Mouse (Mus musculus): ENCODE measurements around the gene Dhx38. TPM values are rescaled to one million over a fixed set of nuclear protein-coding genes. Genes with fewer than 3 reads are reported as not detected.

Dhx38 gene
- polyA plus RNA-seq, 1 experiment = 32.5 TPM

DNA sequence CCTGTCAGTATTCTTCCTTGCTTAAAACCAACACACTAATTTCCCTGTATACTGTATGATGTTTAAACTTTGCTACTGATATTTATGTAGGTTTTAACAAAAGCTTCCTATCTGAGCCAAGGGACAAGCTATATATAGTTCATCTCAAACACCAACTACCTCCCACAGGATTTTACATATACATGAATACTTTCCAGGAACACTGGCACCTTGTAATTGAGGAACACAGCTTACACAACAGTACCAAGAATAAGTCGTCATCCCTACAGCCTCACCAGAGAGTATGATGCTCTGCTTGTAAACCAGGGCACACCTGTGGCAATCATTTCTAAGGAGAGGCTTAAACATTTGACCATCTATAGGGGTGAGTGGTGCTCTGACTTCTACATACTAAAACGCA lies 41.1 kb upstream of the Dhx38 start:
- Histone ChIP-seq H3K36me3 (ENCODE audit: control insufficient read depth, insufficient read depth, low read length, poor library complexity, severe bottlenecking) (peaks cover 34% of the 10 kb centered on the region), H3K27ac (ENCODE audit: insufficient read depth, low read length) (no peak overlapping the region), H3K9ac (ENCODE audit: low read depth, poor library complexity, severe bottlenecking) (no peak overlapping the region), H3K27me3 (ENCODE audit: control insufficient read depth, insufficient read depth, low read length, poor library complexity, severe bottlenecking) (no peaks in the 10 kb centered on the region), H3K4me1 (ENCODE audit: control insufficient read depth, insufficient read depth, low read length) (no peaks in the 10 kb centered on the region), H3K9me3 (replicated peaks; ENCODE audit: control insufficient read depth, insufficient read depth, low read length, poor library complexity, severe bottlenecking) (no peaks in the 10 kb centered on the region), H3K4me3 (ENCODE audit: low read depth, low read length) (no peak overlapping the region)
- TF ChIP-seq EP300 (IDR thresholded peaks at IDR 0.05; ENCODE audit: insufficient read depth, low read depth, low read length) = no peak
- TF ChIP-seq CTCF (IDR thresholded peaks at IDR 0.05; ENCODE audit: low read depth, low read length) = no peak
- no peak for TF ChIP-seq POLR2A (IDR thresholded peaks at IDR 0.05; ENCODE audit: insufficient read depth, low read length)

- peaks cover 37% of the 10 kb centered on the region for H3K36me3 ChIP-seq (ENCODE audit: control insufficient read depth, insufficient read depth, low read length, poor library complexity, severe bottlenecking)
- H3K4me1 ChIP-seq (ENCODE audit: control insufficient read depth, insufficient read depth, low read length) = no peaks in the 10 kb centered on the region
- no peak overlapping the region for H3K9ac ChIP-seq (ENCODE audit: low read depth, poor library complexity, severe bottlenecking)
- no peaks in the 10 kb centered on the region for H3K9me3 ChIP-seq (replicated peaks; ENCODE audit: control insufficient read depth, insufficient read depth, low read length, poor library complexity, severe bottlenecking)
- H3K4me3 ChIP-seq (ENCODE audit: low read depth, low read length) = no peak overlapping the region
- no peak overlapping the region for H3K27ac ChIP-seq (ENCODE audit: insufficient read depth, low read length)
- H3K27me3 ChIP-seq (ENCODE audit: control insufficient read depth, insufficient read depth, low read length, poor library complexity, severe bottlenecking) = no peaks in the 10 kb centered on the region
- TF ChIP-seq EP300 (IDR thresholded peaks at IDR 0.05; ENCODE audit: insufficient read depth, low read depth, low read length) (no peak), CTCF (IDR thresholded peaks at IDR 0.05; ENCODE audit: low read depth, low read length) (peak; percentile 96), POLR2A (IDR thresholded peaks at IDR 0.05; ENCODE audit: insufficient read depth, low read length) (no peak)
Observed at GRCm38 (mm10) chr8:109595854-109596253, 30.2 kb upstream of the Dhx38 start.

DNA sequence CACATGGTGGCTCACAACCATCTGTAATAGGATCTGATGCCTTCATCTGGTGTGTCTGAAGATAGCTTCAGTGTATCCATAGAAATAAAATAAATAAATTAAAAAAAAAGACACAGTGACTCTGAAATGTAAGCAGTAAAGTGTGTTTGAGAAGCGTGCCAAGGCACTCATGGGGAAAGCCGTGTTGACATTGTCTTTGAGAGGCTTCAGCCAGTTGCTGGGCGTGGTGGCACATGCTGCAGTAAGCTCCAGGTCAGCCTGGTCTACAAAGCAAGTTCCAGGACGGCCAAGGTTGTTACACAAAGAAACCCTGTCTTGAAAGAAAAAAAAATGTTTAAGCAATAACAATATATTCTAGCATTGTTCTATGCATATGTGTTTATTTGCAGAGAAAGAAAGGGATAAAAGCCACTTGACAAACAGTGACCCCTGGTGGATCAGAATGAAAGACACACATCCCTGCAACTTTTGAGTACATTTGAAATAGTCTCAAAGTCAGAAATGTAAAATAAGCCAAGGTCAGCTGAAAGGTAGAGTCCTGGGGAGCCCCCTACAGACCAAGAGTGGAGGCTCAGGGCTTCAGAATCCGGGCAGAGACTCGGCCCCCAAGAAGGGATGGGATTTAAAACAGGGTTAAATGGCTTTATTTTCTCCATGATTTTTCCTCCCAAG lies 27.6 kb upstream of the Dhx38 start:
- TF ChIP-seq POLR2A (IDR thresholded peaks at IDR 0.05; ENCODE audit: insufficient read depth, low read length) (no peak), EP300 (IDR thresholded peaks at IDR 0.05; ENCODE audit: insufficient read depth, low read depth, low read length) (no peak), CTCF (IDR thresholded peaks at IDR 0.05; ENCODE audit: low read depth, low read length) (peak; percentile 15)
- Histone ChIP-seq H3K27me3 (ENCODE audit: control insufficient read depth, insufficient read depth, low read length, poor library complexity, severe bottlenecking) (no peaks in the 10 kb centered on the region), H3K4me1 (ENCODE audit: control insufficient read depth, insufficient read depth, low read length) (no peaks in the 10 kb centered on the region), H3K9ac (ENCODE audit: low read depth, poor library complexity, severe bottlenecking) (no peak overlapping the region), H3K9me3 (replicated peaks; ENCODE audit: control insufficient read depth, insufficient read depth, low read length, poor library complexity, severe bottlenecking) (no peaks in the 10 kb centered on the region), H3K4me3 (ENCODE audit: low read depth, low read length) (no peak overlapping the region), H3K36me3 (ENCODE audit: control insufficient read depth, insufficient read depth, low read length, poor library complexity, severe bottlenecking) (peaks cover 29% of the 10 kb centered on the region), H3K27ac (ENCODE audit: insufficient read depth, low read length) (no peak overlapping the region)

- H3K36me3 ChIP-seq (ENCODE audit: control insufficient read depth, insufficient read depth, low read length, poor library complexity, severe bottlenecking) = peaks cover 29% of the 10 kb centered on the region
- H3K9me3 ChIP-seq (replicated peaks; ENCODE audit: control insufficient read depth, insufficient read depth, low read length, poor library complexity, severe bottlenecking) = no peaks in the 10 kb centered on the region
- H3K9ac ChIP-seq (ENCODE audit: low read depth, poor library complexity, severe bottlenecking) = no peak overlapping the region
- H3K27ac ChIP-seq (ENCODE audit: insufficient read depth, low read length) = no peak overlapping the region
- no peaks in the 10 kb centered on the region for H3K27me3 ChIP-seq (ENCODE audit: control insufficient read depth, insufficient read depth, low read length, poor library complexity, severe bottlenecking)
- no peaks in the 10 kb centered on the region for H3K4me1 ChIP-seq (ENCODE audit: control insufficient read depth, insufficient read depth, low read length)
- H3K4me3 ChIP-seq (ENCODE audit: low read depth, low read length) = no peak overlapping the region
- TF ChIP-seq CTCF (IDR thresholded peaks at IDR 0.05; ENCODE audit: low read depth, low read length) (no peak), POLR2A (IDR thresholded peaks at IDR 0.05; ENCODE audit: insufficient read depth, low read length) (no peak)
Observed at GRCm38 (mm10) chr8:109592164-109592563, 26.5 kb upstream of the Dhx38 start.

GRCm38 (mm10) chr8:109591367-109591766 lies 25.7 kb upstream of the Dhx38 start:
- TF ChIP-seq EP300 (IDR thresholded peaks at IDR 0.05; ENCODE audit: insufficient read depth, low read depth, low read length) (no peak), CTCF (IDR thresholded peaks at IDR 0.05; ENCODE audit: low read depth, low read length) (no peak), POLR2A (IDR thresholded peaks at IDR 0.05; ENCODE audit: insufficient read depth, low read length) (no peak)
- no peak overlapping the region for H3K27ac ChIP-seq (ENCODE audit: insufficient read depth, low read length)
- H3K36me3 ChIP-seq (ENCODE audit: control insufficient read depth, insufficient read depth, low read length, poor library complexity, severe bottlenecking) = peaks cover 27% of the 10 kb centered on the region
- no peaks in the 10 kb centered on the region for H3K4me1 ChIP-seq (ENCODE audit: control insufficient read depth, insufficient read depth, low read length)
- no peaks in the 10 kb centered on the region for H3K9me3 ChIP-seq (replicated peaks; ENCODE audit: control insufficient read depth, insufficient read depth, low read length, poor library complexity, severe bottlenecking)
- H3K9ac ChIP-seq (ENCODE audit: low read depth, poor library complexity, severe bottlenecking) = no peak overlapping the region
- H3K27me3 ChIP-seq (ENCODE audit: control insufficient read depth, insufficient read depth, low read length, poor library complexity, severe bottlenecking) = no peaks in the 10 kb centered on the region
- no peak overlapping the region for H3K4me3 ChIP-seq (ENCODE audit: low read depth, low read length)

DNA sequence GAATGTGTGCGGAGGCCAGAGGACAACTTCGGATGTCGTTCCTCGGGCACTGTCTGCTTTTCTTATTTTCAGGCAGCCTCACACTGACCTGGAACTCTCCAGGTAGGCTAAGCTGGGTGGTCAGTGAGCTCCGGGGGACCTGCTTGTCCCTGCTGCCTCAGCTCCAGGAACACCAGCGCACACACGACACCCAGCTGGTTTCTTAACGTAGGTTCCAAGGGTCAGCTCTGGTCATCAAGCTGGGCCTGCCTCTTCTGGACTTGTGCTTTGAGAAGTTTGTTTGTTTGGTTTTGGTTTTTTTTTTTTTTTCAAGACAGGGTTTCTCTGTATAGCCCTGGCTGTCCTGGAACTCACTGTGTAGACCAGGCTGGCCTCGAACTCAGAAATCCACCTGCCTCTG lies 25.2 kb upstream of the Dhx38 start:
- no peak for TF ChIP-seq CTCF (IDR thresholded peaks at IDR 0.05; ENCODE audit: low read depth, low read length)
- no peak for TF ChIP-seq POLR2A (IDR thresholded peaks at IDR 0.05; ENCODE audit: insufficient read depth, low read length)
- TF ChIP-seq EP300 (IDR thresholded peaks at IDR 0.05; ENCODE audit: insufficient read depth, low read depth, low read length) = no peak
- H3K9ac ChIP-seq (ENCODE audit: low read depth, poor library complexity, severe bottlenecking) = no peak overlapping the region
- H3K4me3 ChIP-seq (ENCODE audit: low read depth, low read length) = no peak overlapping the region
- H3K36me3 ChIP-seq (ENCODE audit: control insufficient read depth, insufficient read depth, low read length, poor library complexity, severe bottlenecking) = peaks cover 27% of the 10 kb centered on the region
- no peaks in the 10 kb centered on the region for H3K4me1 ChIP-seq (ENCODE audit: control insufficient read depth, insufficient read depth, low read length)
- H3K27ac ChIP-seq (ENCODE audit: insufficient read depth, low read length) = no peak overlapping the region
- no peaks in the 10 kb centered on the region for H3K27me3 ChIP-seq (ENCODE audit: control insufficient read depth, insufficient read depth, low read length, poor library complexity, severe bottlenecking)
- H3K9me3 ChIP-seq (replicated peaks; ENCODE audit: control insufficient read depth, insufficient read depth, low read length, poor library complexity, severe bottlenecking) = no peaks in the 10 kb centered on the region

Measured in ES-Bruce4 (cell line).